Mouse (Mus musculus): ENCODE measurements around the gene Vmn1r103. TPM values are rescaled to one million over a fixed set of nuclear protein-coding genes. Genes with fewer than 3 reads are reported as not detected.

The Vmn1r103 gene
- polyA plus RNA-seq (2014; fragmentation: Illumina TruSeq; extraction: RNeasy Lipid Tissue Mini Kit (QIAGEN cat#74804); ENCODE audit: low replicate concordance) = not detected

DNA sequence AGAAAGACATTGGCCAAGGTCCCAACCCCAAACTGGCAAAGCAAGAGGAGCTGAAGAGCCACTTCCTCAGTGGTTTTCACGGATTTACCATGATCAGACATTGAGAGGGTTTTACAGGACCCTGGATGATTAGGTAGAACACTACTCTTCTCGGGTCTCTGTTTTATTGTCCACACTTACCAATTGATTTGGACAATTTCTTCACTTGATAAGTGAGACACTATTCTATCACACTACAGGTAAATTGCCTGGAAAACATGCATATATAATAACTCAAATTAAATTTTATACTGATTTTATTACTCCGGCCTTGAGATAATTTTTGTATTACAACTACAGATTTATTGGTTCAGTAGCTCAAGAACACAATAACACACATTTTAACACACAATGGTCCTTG, at the start of gene Vmn1r103:
Gene Vmn1r103, minus strand, starts transcription at position 101 of the 400 bp plus-strand sequence.

DNA sequence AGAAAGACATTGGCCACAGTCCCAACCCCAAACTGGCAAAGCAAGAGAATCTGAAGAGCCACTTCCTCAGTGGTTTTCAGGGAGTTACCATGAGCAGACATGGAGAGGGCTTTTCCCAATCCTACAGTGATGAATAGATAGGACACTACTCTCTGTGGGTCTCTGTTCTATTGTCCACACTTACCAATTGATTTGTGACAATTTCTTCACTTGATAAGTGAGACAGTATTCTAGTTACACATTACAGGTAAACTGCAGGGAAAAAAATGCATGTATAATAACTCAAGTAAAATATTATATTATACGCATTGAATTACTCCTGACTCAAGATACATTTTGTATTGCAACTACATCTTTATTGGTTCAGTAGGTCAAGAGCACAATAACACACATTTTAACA, 35.3 kb upstream of the Vmn1r103 start, which contains the start of gene Gm5726:
Gene Gm5726, minus strand, starts transcription at position 101 of the 400 bp plus-strand sequence.

DNA sequence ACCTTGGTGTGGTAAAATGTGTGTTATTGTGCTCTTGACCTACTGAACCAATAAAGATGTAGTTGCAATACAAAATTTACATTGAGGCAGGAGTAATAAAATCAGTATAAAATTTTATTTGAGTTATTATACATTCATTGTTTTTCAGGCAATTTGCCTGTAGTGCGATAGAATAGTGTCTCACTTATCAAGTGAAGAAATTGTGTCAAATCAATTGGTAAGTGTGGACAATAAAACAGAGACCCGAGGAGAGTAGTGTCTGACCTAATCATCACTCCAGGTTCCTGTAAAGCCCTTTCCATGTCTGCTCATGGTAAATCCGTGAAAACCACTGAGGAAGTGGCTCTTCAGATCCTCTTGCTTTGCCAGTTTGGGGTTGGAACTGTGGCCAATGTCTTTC, 23.2 kb upstream of the Vmn1r103 start, which contains the start of gene Vmn1r104:
Gene Vmn1r104, plus strand, starts transcription at position 301 of the 400 bp plus-strand sequence.

DNA sequence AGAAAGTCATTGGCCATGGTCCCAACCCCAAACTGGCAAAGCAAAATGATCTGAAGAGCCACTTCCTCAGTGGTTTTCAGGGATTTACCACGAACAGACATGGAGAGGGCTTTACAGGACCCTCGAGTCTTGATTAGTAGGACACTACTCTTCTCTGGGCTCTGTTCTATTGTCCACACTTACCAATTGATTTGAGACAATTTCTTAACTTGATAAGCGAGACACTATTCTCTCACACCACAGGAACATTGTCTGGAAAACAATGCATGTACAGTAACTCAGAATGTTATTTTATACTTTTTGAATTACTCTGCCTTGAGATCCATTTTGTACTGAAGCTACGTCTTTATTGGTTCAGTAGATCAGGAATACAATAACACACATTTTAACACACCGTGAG, 35.5 kb downstream of the Vmn1r103 start, which contains the start of gene Gm10670:
Gene Gm10670, minus strand, starts transcription at position 101 of the 400 bp plus-strand sequence.

Other genes with a start within 250 kb of the Vmn1r103 start
- gene Gm5890, start 247.7 kb downstream of the Vmn1r103 start, polyA plus RNA-seq (2014; fragmentation: Illumina TruSeq; extraction: RNeasy Lipid Tissue Mini Kit (QIAGEN cat#74804); ENCODE audit: low replicate concordance) = not detected
- gene Gm4133, start 176.5 kb downstream of the Vmn1r103 start, polyA plus RNA-seq (2014; fragmentation: Illumina TruSeq; extraction: RNeasy Lipid Tissue Mini Kit (QIAGEN cat#74804); ENCODE audit: low replicate concordance) = not detected
- not detected for gene Gm5728, start 135.1 kb downstream of the Vmn1r103 start, polyA plus RNA-seq (2014; fragmentation: Illumina TruSeq; extraction: RNeasy Lipid Tissue Mini Kit (QIAGEN cat#74804); ENCODE audit: low replicate concordance)
- not detected for gene Vmn1r100, start 92.6 kb downstream of the Vmn1r103 start, polyA plus RNA-seq (2014; fragmentation: Illumina TruSeq; extraction: RNeasy Lipid Tissue Mini Kit (QIAGEN cat#74804); ENCODE audit: low replicate concordance)
- not detected for gene Vmn1r101, start 67.9 kb downstream of the Vmn1r103 start, polyA plus RNA-seq (2014; fragmentation: Illumina TruSeq; extraction: RNeasy Lipid Tissue Mini Kit (QIAGEN cat#74804); ENCODE audit: low replicate concordance)
- not detected for gene Gm10670, start 35.6 kb downstream of the Vmn1r103 start, polyA plus RNA-seq (2014; fragmentation: Illumina TruSeq; extraction: RNeasy Lipid Tissue Mini Kit (QIAGEN cat#74804); ENCODE audit: low replicate concordance)
- gene Vmn1r104, start 23.3 kb upstream of the Vmn1r103 start, polyA plus RNA-seq (2014; fragmentation: Illumina TruSeq; extraction: RNeasy Lipid Tissue Mini Kit (QIAGEN cat#74804); ENCODE audit: low replicate concordance) = not detected
- gene Gm5726, start 35.2 kb upstream of the Vmn1r103 start, polyA plus RNA-seq (2014; fragmentation: Illumina TruSeq; extraction: RNeasy Lipid Tissue Mini Kit (QIAGEN cat#74804); ENCODE audit: low replicate concordance) = not detected
- not detected for gene Gm4141, start 65.7 kb upstream of the Vmn1r103 start, polyA plus RNA-seq (2014; fragmentation: Illumina TruSeq; extraction: RNeasy Lipid Tissue Mini Kit (QIAGEN cat#74804); ENCODE audit: low replicate concordance)
- gene Gm4513, start 88.5 kb upstream of the Vmn1r103 start, polyA plus RNA-seq (2014; fragmentation: Illumina TruSeq; extraction: RNeasy Lipid Tissue Mini Kit (QIAGEN cat#74804); ENCODE audit: low replicate concordance) = not detected
- gene Vmn1r107, start 158.4 kb upstream of the Vmn1r103 start, polyA plus RNA-seq (2014; fragmentation: Illumina TruSeq; extraction: RNeasy Lipid Tissue Mini Kit (QIAGEN cat#74804); ENCODE audit: low replicate concordance) = not detected
- gene Vmn1r111, start 192.7 kb upstream of the Vmn1r103 start, polyA plus RNA-seq (2014; fragmentation: Illumina TruSeq; extraction: RNeasy Lipid Tissue Mini Kit (QIAGEN cat#74804); ENCODE audit: low replicate concordance) = not detected
- gene Gm10668, start 220.1 kb upstream of the Vmn1r103 start, polyA plus RNA-seq (2014; fragmentation: Illumina TruSeq; extraction: RNeasy Lipid Tissue Mini Kit (QIAGEN cat#74804); ENCODE audit: low replicate concordance) = not detected